Mouse (Mus musculus): Measurements from ENCODE around the gene Shank3.

- TF ChIP-seq CTCF (IDR thresholded peaks at IDR 0.05; ENCODE audit: extremely low read depth, insufficient read length, insufficient replicate concordance, low read depth, low read length) = no peak
- no peak for TF ChIP-seq POLR2A (IDR thresholded peaks at IDR 0.05; ENCODE audit: low read depth, low read length)
These were observed 8.3 kb downstream of the Shank3 start for GRCm38 (mm10) chr15:89507751-89508150.
